Mouse (Mus musculus): Measurements from ENCODE around the gene Gltpd2. TPM values are rescaled to one million over a fixed set of nuclear protein-coding genes. Genes with fewer than 3 reads are reported as not detected.
"Not testable (repeated sequence)": the region's sequence is repeated elsewhere in the genome, so short reads cannot be mapped to it uniquely, and the experiment has no call there.

The Gltpd2 gene
- total and polyA plus RNA-seq, 2 experiments from 2014 or later, result 0.25 TPM; not detected in 1

DNA sequence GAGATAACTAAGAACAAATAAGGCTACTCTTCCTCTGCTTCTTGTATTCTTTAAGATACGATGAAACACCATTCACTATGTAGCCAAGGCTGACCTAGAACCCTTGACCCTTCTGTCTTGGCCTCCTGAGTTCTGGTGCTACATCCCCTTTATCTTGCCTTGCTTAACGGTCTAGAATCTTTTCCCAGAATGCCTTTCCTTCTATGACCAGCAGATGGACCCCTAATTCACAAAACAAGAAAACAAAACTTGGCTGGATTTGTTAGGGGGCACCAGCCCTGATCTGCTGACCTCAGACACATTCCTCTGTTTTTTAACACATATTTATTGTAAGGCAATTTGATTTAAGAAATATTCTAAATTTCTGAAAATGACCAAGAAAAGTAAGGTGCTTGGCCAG is 2.6 kb upstream of the Gltpd2 start:
- no peak for ATAC-seq
- H3K4me2 ChIP-seq (ENCODE audit: low read depth), result no peak overlapping the region
- no peaks in the 10 kb centered on the region for H3K27me3 ChIP-seq (ENCODE audit: insufficient read depth, low read length)
- H3K9me3 ChIP-seq (ENCODE audit: low read length), result no peaks in the 10 kb centered on the region
- H3K36me3 ChIP-seq (ENCODE audit: insufficient read depth), result no peaks in the 10 kb centered on the region
- WGBS, result 33% methylated on average over 2 of the region's 2 CpGs
- no peak overlapping the region for H3K9ac ChIP-seq
- peak; percentile 72 for TF ChIP-seq CTCF (IDR thresholded peaks at IDR 0.05; ENCODE audit: low read depth)
- DNase-seq, result peak; percentile 67
- H3K4me3 ChIP-seq (ENCODE audit: low read depth, low read length), result no peak overlapping the region
- no peak overlapping the region for H3K27ac ChIP-seq (ENCODE audit: low read depth, low read length)
- no peaks in the 10 kb centered on the region for H3K4me1 ChIP-seq (ENCODE audit: insufficient read depth)

DNA sequence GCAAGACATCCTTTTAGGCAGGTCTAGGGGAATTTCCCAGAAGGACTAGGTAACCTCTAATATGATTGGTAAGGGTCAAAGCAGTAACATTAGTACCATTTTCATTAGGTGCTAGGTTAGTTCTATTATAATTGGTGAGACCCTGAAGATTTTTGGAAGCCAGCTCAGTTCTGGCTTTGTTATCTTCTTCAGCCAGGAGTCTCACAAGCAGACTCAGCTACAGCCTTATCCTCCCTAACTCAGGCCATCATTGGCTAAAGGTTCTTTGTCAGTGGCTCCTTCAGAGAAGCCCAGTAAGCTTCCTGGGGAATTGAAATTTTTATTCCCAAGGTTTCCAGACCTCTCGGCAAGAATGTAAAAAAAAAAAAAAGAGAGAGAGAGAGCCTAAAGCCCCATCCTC is 560 bp upstream of the Gltpd2 start:
- no peak overlapping the region for H3K4me3 ChIP-seq (ENCODE audit: low read depth, low read length)

GRCm38 (mm10) chr11:70520178-70520769 is 1.3 kb downstream of the Gltpd2 start:
- peak; percentile 47; the same call in 1 of the 2 replicates for ATAC-seq
- Histone ChIP-seq H3K27ac (ENCODE audit: low read depth, low read length) (peak overlapping the region; percentile 35; the same call in 1 of the 2 replicates), H3K9me3 (ENCODE audit: low read length) (no peaks in the 10 kb centered on the region), H3K4me2 (ENCODE audit: low read depth) (peak overlapping the region; percentile 39), H3K9ac (peak overlapping the region; percentile 50), H3K4me3 (ENCODE audit: low read depth, low read length) (peak overlapping the region; percentile 11), H3K27me3 (ENCODE audit: insufficient read depth, low read length) (no peaks in the 10 kb centered on the region), H3K36me3 (ENCODE audit: insufficient read depth) (no peaks in the 10 kb centered on the region), H3K4me1 (ENCODE audit: insufficient read depth) (0 out of 2 replicates have a peak, but pooled peaks cover 3% of the 10 kb centered on the region)
- peak; percentile 30 for DNase-seq
- TF ChIP-seq CTCF (IDR thresholded peaks at IDR 0.05; ENCODE audit: low read depth), result peak; percentile 22; the same call in 1 of the 2 replicates
- 14% methylated on average over 41 of the region's 41 CpGs for WGBS

More for the DNA sequence above, 560 bp upstream of the Gltpd2 start:
- no peaks in the 10 kb centered on the region for H3K27me3 ChIP-seq (ENCODE audit: insufficient read depth, low read length)
- no peaks in the 10 kb centered on the region for H3K4me1 ChIP-seq (ENCODE audit: insufficient read depth)
- no peaks in the 10 kb centered on the region for H3K36me3 ChIP-seq (ENCODE audit: insufficient read depth)
- H3K9me3 ChIP-seq (ENCODE audit: low read length), result no peaks in the 10 kb centered on the region
- TF ChIP-seq CTCF (IDR thresholded peaks at IDR 0.05; ENCODE audit: low read depth), result no peak
- ATAC-seq (no peak), DNase-seq (no peak)
- 66% methylated on average over 1 of the region's 1 CpGs for WGBS
- no peak overlapping the region for H3K27ac ChIP-seq (ENCODE audit: low read depth, low read length)
- no peak overlapping the region for H3K9ac ChIP-seq
- no peak overlapping the region for H3K4me2 ChIP-seq (ENCODE audit: low read depth)

DNA sequence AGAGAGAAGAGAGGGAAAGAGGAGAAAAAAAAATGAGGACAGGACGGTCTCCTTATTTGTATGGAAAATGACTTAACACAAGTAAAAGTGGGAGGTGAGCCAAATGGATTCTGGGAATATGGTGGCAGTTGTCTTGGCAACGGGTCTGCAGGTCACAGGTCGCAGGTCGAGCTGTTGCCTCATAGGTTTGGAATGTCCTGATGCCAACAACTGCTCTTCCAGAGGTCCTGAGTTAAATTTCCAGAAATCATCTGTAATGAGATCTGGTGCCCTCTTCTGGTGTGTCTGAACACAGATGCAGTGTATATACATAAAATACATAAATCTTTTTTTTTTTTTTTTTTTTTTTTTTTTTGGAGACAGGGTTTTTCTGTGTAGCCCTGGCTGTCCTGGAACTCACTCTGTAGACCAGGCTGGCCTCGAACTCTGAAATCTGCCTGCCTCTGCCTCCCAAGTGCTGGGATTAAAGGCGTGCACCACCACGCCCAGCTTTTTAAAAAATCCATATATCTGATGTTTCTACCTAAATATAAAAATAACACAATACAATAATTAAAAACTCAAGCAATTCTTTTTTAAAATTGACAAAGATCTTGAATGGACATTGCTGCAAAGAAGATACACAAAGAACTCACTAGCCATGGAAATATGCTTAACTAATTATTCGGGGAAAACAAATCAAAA is 4.5 kb downstream of the Gltpd2 start:
- not testable (repeated sequence) for ATAC-seq, DNase-seq

DNA sequence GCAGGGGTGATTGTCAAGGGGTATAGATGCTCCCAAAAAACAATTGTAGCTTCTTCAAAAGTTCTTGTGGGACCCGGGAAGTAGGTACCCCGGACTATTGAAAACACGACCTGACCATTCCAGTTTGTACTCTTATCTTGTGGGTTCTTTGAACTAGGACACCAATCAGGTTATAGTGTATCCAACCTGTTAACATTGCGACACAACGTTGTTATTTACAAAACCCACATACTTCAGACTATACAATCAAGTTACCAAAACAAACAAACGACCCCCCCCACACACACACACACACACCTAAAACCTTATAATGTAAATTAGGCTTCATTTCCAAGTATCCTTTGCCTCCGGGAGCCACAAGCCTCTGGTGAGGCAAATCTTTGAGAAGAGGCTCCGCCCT is 5.8 kb downstream of the Gltpd2 start:
- ATAC-seq (no peak; the same call in 1 of the 2 replicates), DNase-seq (no peak)
- TF ChIP-seq CTCF (IDR thresholded peaks at IDR 0.05; ENCODE audit: low read depth), result no peak
- Histone ChIP-seq H3K4me2 (ENCODE audit: low read depth) (peak overlapping the region; percentile 53), H3K36me3 (ENCODE audit: insufficient read depth) (peaks cover 27% of the 10 kb centered on the region), H3K9ac (peak overlapping the region; percentile 33), H3K27ac (ENCODE audit: low read depth, low read length) (no peak overlapping the region), H3K4me3 (ENCODE audit: low read depth, low read length) (peak overlapping the region; percentile 51), H3K4me1 (ENCODE audit: insufficient read depth) (peaks cover 7% of the 10 kb centered on the region), H3K27me3 (ENCODE audit: insufficient read depth, low read length) (no peaks in the 10 kb centered on the region), H3K9me3 (ENCODE audit: low read length) (no peaks in the 10 kb centered on the region)
- WGBS, result 6% methylated on average over 8 of the region's 8 CpGs

More for the DNA sequence above, 4.5 kb downstream of the Gltpd2 start:
- H3K9ac ChIP-seq; H3K4me3 ChIP-seq (ENCODE audit: low read depth, low read length); H3K4me1 ChIP-seq (ENCODE audit: insufficient read depth); H3K27me3 ChIP-seq (ENCODE audit: insufficient read depth, low read length); H3K9me3 ChIP-seq (ENCODE audit: low read length); H3K27ac ChIP-seq (ENCODE audit: low read depth, low read length); H3K4me2 ChIP-seq (ENCODE audit: low read depth): not testable (repeated sequence)
- peaks cover 22% of the 10 kb centered on the region for H3K36me3 ChIP-seq (ENCODE audit: insufficient read depth)
- 92% methylated on average over 8 of the region's 8 CpGs for WGBS
- 0 out of 2 replicates have a peak, but pooled peaks have one; percentile 8 for TF ChIP-seq CTCF (IDR thresholded peaks at IDR 0.05; ENCODE audit: low read depth)

- Histone ChIP-seq H3K36me3 (ENCODE audit: insufficient read depth) (peaks cover 27% of the 10 kb centered on the region), H3K27ac (ENCODE audit: low read depth, low read length) (peak within 1 kb of the TSS; percentile 42; the same call in 1 of the 2 replicates), H3K4me1 (ENCODE audit: insufficient read depth) (peaks cover 7% of the 10 kb centered on the region), H3K4me3 (ENCODE audit: low read depth, low read length) (peak within 1 kb of the TSS; percentile 51), H3K4me2 (ENCODE audit: low read depth) (peak within 1 kb of the TSS; percentile 62), H3K9ac (peak within 1 kb of the TSS; percentile 51), H3K9me3 (ENCODE audit: low read length) (no peaks in the 10 kb centered on the region), H3K27me3 (ENCODE audit: insufficient read depth, low read length) (no peaks in the 10 kb centered on the region)
- DNase-seq, result peak; percentile 96
- ATAC-seq, result peak; percentile 98
- 1% methylated on average over 24 of the region's 26 CpGs for WGBS
- no peak for TF ChIP-seq CTCF (IDR thresholded peaks at IDR 0.05; ENCODE audit: low read depth)
These were observed 6.2 kb downstream of the Gltpd2 start, which contains the start of gene Psmb6 for GRCm38 (mm10) chr11:70525184-70525678. TSS of gene Psmb6 (plus strand) at chr11:70525367.

- DNase-seq (no peak), ATAC-seq (no peak)
- 5% methylated on average over 12 of the region's 12 CpGs for WGBS
- no peak for TF ChIP-seq CTCF (IDR thresholded peaks at IDR 0.05; ENCODE audit: low read depth)
- peak overlapping the region; percentile 51 for H3K9ac ChIP-seq
- H3K27ac ChIP-seq (ENCODE audit: low read depth, low read length), result peak overlapping the region; percentile 42; the same call in 1 of the 2 replicates
- peak overlapping the region; percentile 62 for H3K4me2 ChIP-seq (ENCODE audit: low read depth)
- no peaks in the 10 kb centered on the region for H3K27me3 ChIP-seq (ENCODE audit: insufficient read depth, low read length)
- H3K9me3 ChIP-seq (ENCODE audit: low read length), result no peaks in the 10 kb centered on the region
- peak overlapping the region; percentile 51 for H3K4me3 ChIP-seq (ENCODE audit: low read depth, low read length)
- peaks cover 7% of the 10 kb centered on the region for H3K4me1 ChIP-seq (ENCODE audit: insufficient read depth)
- peaks cover 27% of the 10 kb centered on the region for H3K36me3 ChIP-seq (ENCODE audit: insufficient read depth)
These were observed 6.7 kb downstream of the Gltpd2 start for GRCm38 (mm10) chr11:70525726-70526125.

Measured in forebrain, postnatal 0 days (tissue).